Mouse (Mus musculus) liver, embryonic 12.5 days (tissue): Measurements from ENCODE around the gene Anapc11. TPM values are rescaled to one million over a fixed set of nuclear protein-coding genes. Genes with fewer than 3 reads are reported as not detected.

Experiments
- ATAC-seq: fragments of 200-750 bp; cut with Nextera tagmentation; 2 replicates; pipeline ENCODE4 v1.8.0; 2017; ENCODE audit warnings: moderate number of reproducible peaks, mild to moderate bottlenecking, moderate library complexity
- H3K27ac ChIP-seq: fragments of 300-500 bp; sonication (generic); 2 replicates; pipeline ENCODE4 v1.5.1; 2016; ENCODE audit warnings: mild to moderate bottlenecking
- H3K27me3 ChIP-seq: fragments of 300-500 bp; sonication (generic); replicated peaks from 2 replicates; pipeline ENCODE4 v1.6.1; 2016; ENCODE audit warnings: mild to moderate bottlenecking, moderate library complexity
- H3K36me3 ChIP-seq: fragments of 300-500 bp; sonication (generic); 2 replicates; pipeline ENCODE4 v1.6.1; 2016; ENCODE audit warnings: mild to moderate bottlenecking, moderate library complexity
- H3K4me1 ChIP-seq: fragments of 300-500 bp; sonication (generic); 2 replicates; pipeline ENCODE4 v1.6.1; 2016
- H3K4me2 ChIP-seq: fragments of 300-500 bp; sonication (generic); 2 replicates; pipeline ENCODE4 v1.6.1; 2016; ENCODE audit warnings: mild to moderate bottlenecking, moderate library complexity
- H3K4me3 ChIP-seq: fragments of 300-500 bp; sonication (generic); 2 replicates; pipeline ENCODE4 v1.5.1; 2016; ENCODE audit warnings: mild to moderate bottlenecking, moderate library complexity
- H3K9ac ChIP-seq: fragments of 300-500 bp; sonication (generic); 2 replicates; pipeline ENCODE4 v1.6.1; 2016; ENCODE audit warnings: mild to moderate bottlenecking, moderate library complexity
- H3K9me3 ChIP-seq: fragments of 300-500 bp; sonication (generic); replicated peaks from 2 replicates; pipeline ENCODE4 v1.6.1; 2016; ENCODE audit warnings: mild to moderate bottlenecking, moderate library complexity
- WGBS: fragments of 180-500 bp; shearing (Covaris S2); methylation state at CpG from one replicate; pipeline ENCODE4 v1.1.7; 2016; ENCODE audit not compliant: insufficient replicate concordance; 5-methylcytosine and 5-hydroxymethylcytosine counted together
- polyA plus RNA-seq: library from polyadenylated mRNA; unstranded; fragments of >200 nt; fragmentation: Nextera tagmentation; extraction: Ambion mirVana; gene quantifications from 2 replicates; pipeline ENCODE4 v1.2.1, GENCODE M21; 2016

Anapc11 gene
- polyA plus RNA-seq, 1 experiment from 2014 or later: 120 TPM

DNA sequence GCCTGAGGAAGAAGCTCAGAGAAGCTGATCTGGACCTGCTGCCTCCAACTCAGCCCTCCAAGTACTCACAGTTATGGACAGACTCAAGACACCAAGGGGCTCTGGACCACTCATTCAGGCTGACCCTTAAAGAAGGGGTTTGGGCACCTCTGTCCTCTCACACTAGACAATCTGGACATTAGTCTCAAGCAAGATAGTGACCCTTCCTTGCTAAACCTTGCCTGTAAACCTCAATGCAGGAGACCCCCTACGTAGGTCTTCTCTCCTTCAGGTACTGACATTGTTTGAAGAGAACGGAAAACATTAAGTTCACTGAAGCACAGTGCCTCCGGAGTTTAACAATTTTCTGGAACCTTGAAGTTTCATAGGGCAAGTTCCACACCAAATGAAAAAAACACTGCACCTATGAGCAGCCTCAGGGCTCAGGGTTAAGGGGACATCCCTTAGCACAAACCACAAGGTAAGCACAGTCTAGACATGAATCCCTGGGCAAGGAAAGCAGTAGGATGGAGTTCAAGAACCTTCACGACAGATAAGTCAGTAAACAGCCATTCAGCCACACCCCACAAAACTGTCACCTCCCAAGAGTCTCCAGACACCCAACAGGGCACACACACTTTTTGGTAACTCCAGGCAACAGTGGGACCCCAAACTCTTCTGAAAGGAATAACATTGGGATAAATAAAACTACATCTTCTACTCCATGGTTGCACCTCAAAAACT, 33.7 kb downstream of the Anapc11 start:
- H3K27ac ChIP-seq: peak overlapping the region; percentile 94
- WGBS: 39% methylated on average over 4 of the region's 4 CpGs
- peaks cover 74% of the 10 kb centered on the region for H3K4me1 ChIP-seq
- peak; percentile 22 for ATAC-seq
- H3K9ac ChIP-seq: peak overlapping the region; percentile 99
- no peaks in the 10 kb centered on the region for H3K9me3 ChIP-seq
- peak overlapping the region; percentile 91 for H3K4me3 ChIP-seq
- peak overlapping the region; percentile 76 for H3K4me2 ChIP-seq
- H3K27me3 ChIP-seq: no peaks in the 10 kb centered on the region
- peaks cover 25% of the 10 kb centered on the region for H3K36me3 ChIP-seq

DNA sequence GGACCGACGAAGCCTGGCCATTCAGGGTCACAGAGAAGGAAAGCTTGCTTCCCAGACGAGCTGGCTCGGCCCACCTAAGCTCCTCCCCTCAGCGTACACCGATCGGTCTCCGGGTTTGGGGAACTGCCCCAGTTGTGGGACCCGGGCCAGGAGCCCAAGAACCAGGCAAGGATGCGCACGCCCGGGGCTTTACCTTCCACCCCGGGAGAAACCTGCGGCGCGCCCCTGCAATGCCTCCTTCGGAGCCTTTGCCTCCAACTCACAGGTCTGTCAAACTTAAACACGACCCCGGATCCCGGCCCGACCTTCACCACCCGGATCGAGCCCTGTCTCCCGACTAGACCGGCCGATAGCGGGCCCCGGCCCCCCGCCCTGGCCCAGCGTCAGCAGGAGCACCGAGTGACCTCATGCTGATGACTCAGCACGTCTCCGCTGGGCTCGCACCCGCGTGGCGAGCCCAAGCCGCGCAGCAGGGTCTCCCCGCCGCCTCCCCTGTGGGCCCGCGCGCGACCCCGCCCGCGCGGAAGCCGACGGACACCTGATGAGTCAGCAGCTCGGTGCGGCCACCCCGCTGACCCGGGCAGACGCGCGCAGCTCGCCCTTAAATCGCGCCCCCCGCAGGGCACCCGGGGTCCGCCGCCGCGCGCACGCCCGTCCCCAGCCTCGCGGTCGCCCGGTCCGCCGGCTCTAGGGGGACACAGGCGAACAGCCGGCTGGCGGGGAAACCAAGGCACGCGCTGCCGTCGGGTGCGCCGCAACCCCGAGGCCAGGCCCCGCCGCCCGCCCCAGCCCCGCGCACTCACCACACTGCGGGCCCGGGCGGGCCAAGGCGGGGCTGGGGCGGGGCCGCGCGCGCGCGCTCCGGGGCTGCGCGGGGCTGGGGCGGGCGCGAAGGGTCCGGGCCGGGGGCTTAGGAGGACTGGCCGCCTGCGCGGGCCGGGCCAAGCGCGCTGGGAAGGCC, 34.6 kb downstream of the Anapc11 start:
- Histone ChIP-seq H3K36me3 (peaks cover 15% of the 10 kb centered on the region), H3K27ac (peak overlapping the region; percentile 94), H3K9me3 (no peaks in the 10 kb centered on the region), H3K4me1 (peaks cover 70% of the 10 kb centered on the region), H3K4me3 (peak overlapping the region; percentile 91), H3K4me2 (peak overlapping the region; percentile 76), H3K9ac (peak overlapping the region; percentile 99), H3K27me3 (no peaks in the 10 kb centered on the region)
- WGBS: under 1% methylated on average over 116 of the region's 116 CpGs
- ATAC-seq: peak; percentile 78

DNA sequence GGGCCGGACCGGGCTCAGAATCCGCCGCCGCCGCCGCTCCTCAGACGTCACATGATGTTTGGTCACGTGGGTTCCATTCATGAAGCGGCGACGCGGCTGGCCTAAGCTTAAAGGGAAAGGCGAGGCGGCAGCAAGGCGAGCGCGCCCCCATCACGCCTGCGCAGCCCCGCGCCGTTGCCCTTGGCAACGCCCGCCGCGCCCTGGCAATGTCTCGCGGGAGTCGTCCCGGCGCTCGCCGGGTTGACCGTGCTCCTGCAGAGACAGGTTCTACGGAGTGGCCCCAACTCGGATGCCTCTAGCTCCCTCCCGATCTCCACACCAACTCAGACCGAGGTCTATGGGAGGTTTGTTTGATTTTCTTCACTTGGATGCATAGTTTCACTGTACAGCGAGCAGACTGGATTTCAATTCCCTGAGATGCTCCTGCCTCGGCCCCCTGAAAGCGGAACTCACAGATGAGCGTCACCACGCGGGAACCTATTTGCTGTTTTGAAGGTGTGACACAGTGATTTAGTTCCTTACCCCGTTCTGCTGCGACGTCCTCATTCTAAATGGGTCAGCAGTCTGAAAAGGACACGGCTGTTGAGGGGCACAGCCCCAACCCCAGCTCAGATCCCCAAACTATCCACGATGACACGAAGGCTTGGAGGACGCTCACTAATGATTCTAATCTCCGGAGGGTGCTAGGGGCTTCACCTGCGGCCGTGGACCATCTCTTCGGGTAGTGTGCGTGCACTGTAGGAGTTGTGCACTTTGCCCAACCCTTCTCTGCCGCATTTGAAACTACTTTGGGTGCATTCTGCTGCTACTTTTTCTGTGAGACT, 35.5 kb downstream of the Anapc11 start, which contains the start of gene Mafg:
Gene Mafg, minus strand, starts transcription at position 81 of the 824 bp plus-strand sequence.
- Histone ChIP-seq H3K4me1 (peaks cover 63% of the 10 kb centered on the region), H3K27me3 (no peaks in the 10 kb centered on the region), H3K9me3 (no peaks in the 10 kb centered on the region), H3K36me3 (peaks cover 9% of the 10 kb centered on the region), H3K4me2 (peak within 1 kb of the TSS; percentile 76), H3K27ac (peak within 1 kb of the TSS; percentile 94), H3K9ac (peak within 1 kb of the TSS; percentile 99), H3K4me3 (peak within 1 kb of the TSS; percentile 91)
- ATAC-seq: peak; percentile 79
- WGBS: 8% methylated on average over 58 of the region's 58 CpGs

DNA sequence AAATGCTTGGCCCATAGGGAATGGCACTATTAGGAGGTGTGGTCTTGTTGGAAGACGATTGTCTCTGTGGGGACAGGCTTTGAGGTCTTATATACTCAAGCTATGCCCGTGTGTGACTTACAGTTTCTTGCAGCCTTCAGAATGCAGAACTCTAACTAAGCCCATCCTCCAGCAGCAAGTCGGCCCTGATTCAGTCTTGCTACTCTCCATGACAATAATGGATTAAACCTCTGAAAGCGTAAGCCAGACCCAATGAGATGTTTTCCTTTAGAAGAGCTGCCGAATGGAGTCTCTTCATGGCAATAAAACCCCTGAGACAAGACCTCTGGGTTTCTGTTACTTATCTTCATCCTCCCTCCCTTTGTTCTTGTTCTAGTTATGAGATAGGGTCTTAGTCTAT, 36.6 kb downstream of the Anapc11 start:
- Histone ChIP-seq H3K4me1 (peaks cover 52% of the 10 kb centered on the region), H3K36me3 (no peaks in the 10 kb centered on the region), H3K4me2 (peak overlapping the region; percentile 76), H3K4me3 (peak overlapping the region; percentile 91), H3K9ac (peak overlapping the region; percentile 99; the same call in 1 of the 2 replicates), H3K27ac (peak overlapping the region; percentile 94; the same call in 1 of the 2 replicates), H3K9me3 (no peaks in the 10 kb centered on the region), H3K27me3 (no peaks in the 10 kb centered on the region)
- ATAC-seq: no peak
- WGBS: 78% methylated on average over 5 of the region's 5 CpGs

DNA sequence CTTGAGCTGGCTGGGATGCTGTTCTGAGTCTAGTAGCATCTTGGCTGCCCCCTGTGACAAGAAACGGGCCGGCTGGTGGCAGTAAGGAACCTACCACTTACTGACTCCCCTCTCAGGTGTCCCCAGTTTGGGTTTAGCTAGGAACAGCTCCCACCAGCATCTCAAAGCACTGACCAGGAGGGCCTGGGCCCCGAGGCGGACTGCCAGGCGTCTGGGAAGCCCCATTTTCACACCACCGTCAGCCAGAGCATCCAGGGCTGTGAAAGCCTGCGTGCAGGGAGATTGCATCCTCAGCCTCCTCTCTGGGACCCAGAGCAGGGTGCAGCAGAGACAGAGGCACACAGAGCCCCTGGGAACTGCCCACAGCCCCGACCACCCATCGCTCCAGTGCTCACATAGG, 43.0 kb downstream of the Anapc11 start:
- Histone ChIP-seq H3K4me2 (no peak overlapping the region), H3K9ac (no peak overlapping the region), H3K4me3 (no peak overlapping the region), H3K27me3 (peaks cover 33% of the 10 kb centered on the region), H3K4me1 (peaks cover 28% of the 10 kb centered on the region), H3K27ac (no peak overlapping the region), H3K36me3 (no peaks in the 10 kb centered on the region), H3K9me3 (no peaks in the 10 kb centered on the region)
- ATAC-seq: no peak
- 67% methylated on average over 9 of the region's 9 CpGs for WGBS

DNA sequence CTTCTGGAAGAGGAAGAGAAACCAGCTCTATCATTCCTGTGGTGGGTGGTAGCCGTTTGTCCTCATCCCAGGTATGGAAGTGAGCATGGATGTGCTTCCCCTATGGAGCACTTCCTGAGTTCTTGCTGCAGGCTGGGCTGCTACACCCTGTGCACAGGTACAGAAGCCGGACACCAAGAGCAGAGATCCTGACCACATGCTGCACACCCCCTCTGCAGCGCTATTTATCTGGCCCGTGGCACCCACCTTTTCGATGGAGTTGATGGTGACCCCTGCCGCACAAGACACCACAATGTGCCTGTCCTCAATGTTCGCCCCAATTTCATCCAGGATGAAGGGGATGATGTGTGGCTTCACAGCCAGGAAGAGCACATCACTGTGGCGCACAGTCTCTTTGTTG, 43.6 kb downstream of the Anapc11 start:
- H3K9ac ChIP-seq: no peak overlapping the region
- H3K27ac ChIP-seq: no peak overlapping the region
- no peaks in the 10 kb centered on the region for H3K36me3 ChIP-seq
- H3K4me1 ChIP-seq: peaks cover 25% of the 10 kb centered on the region
- H3K27me3 ChIP-seq: peaks cover 38% of the 10 kb centered on the region
- no peaks in the 10 kb centered on the region for H3K9me3 ChIP-seq
- 78% methylated on average over 8 of the region's 8 CpGs for WGBS
- no peak for ATAC-seq
- H3K4me2 ChIP-seq: no peak overlapping the region
- no peak overlapping the region for H3K4me3 ChIP-seq

DNA sequence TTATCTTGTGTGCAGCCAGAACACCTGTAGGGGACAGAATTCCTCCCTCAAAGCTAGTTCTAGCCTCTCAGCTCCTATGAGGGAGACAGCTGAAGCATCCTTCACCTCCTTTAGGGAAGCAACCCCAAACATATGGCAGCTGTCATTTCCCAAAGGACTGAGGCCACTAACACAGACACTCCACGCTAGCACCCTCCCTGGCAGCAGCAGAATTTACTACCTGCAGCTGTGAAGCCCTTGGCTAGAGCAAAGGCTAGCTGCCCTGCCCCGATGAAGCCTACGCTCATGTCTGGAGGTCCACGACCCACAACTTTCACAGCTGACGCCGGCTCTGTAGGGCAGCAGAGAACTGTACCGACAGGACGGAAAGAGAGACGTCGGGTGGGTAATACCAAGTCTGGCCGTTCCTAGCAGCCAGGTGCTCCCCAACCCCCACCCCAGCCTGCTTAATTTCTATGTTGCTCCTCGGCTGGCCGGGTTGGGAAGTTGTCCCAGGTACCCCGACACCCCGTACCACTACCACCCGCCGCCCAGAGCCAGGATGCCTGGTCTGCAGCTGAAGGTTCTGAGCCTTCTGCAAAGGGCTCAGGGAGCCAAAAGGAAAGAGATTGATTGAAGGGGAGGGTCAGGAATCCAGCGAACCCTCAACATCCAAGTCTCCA, 44.8 kb downstream of the Anapc11 start:
- Histone ChIP-seq H3K4me2 (peak overlapping the region; percentile 96), H3K4me1 (peaks cover 28% of the 10 kb centered on the region), H3K36me3 (no peaks in the 10 kb centered on the region), H3K4me3 (peak overlapping the region; percentile 57), H3K9me3 (no peaks in the 10 kb centered on the region), H3K9ac (peak overlapping the region; percentile 78), H3K27me3 (peaks cover 50% of the 10 kb centered on the region), H3K27ac (peak overlapping the region; percentile 46; the same call in 1 of the 2 replicates)
- ATAC-seq: peak; percentile 64
- 1% methylated on average over 18 of the region's 18 CpGs for WGBS

DNA sequence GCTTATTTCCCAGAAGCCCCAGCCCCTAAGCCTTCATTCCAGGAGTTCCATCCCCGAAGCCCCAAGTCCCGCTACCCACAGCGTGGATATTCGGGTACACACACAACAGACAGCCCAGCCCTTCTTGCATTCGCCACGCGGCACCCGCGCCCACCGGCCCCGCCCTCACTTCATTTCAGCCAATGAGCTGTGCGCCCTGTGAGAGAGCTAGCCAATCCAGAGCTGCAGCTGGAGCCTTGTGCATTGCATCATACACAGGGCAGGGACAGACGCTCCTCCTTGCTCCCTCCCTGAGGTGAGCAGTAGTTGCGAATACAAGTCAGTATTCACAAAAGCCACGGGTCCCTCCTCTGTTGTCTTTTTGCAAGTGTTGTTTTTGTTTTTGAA, 45.4 kb downstream of the Anapc11 start, which contains the start of gene Pycr1:
Gene Pycr1, minus strand, starts transcription at position 169 of the 387 bp plus-strand sequence.
- ATAC-seq: peak; percentile 99
- no peaks in the 10 kb centered on the region for H3K9me3 ChIP-seq
- H3K27me3 ChIP-seq: peaks cover 52% of the 10 kb centered on the region
- peak within 1 kb of the TSS; percentile 57 for H3K4me3 ChIP-seq
- peak within 1 kb of the TSS; percentile 46; the same call in 1 of the 2 replicates for H3K27ac ChIP-seq
- H3K4me1 ChIP-seq: peaks cover 30% of the 10 kb centered on the region
- H3K9ac ChIP-seq: peak within 1 kb of the TSS; percentile 78
- peak within 1 kb of the TSS; percentile 96 for H3K4me2 ChIP-seq
- H3K36me3 ChIP-seq: no peaks in the 10 kb centered on the region
- under 1% methylated on average over 15 of the region's 15 CpGs for WGBS

DNA sequence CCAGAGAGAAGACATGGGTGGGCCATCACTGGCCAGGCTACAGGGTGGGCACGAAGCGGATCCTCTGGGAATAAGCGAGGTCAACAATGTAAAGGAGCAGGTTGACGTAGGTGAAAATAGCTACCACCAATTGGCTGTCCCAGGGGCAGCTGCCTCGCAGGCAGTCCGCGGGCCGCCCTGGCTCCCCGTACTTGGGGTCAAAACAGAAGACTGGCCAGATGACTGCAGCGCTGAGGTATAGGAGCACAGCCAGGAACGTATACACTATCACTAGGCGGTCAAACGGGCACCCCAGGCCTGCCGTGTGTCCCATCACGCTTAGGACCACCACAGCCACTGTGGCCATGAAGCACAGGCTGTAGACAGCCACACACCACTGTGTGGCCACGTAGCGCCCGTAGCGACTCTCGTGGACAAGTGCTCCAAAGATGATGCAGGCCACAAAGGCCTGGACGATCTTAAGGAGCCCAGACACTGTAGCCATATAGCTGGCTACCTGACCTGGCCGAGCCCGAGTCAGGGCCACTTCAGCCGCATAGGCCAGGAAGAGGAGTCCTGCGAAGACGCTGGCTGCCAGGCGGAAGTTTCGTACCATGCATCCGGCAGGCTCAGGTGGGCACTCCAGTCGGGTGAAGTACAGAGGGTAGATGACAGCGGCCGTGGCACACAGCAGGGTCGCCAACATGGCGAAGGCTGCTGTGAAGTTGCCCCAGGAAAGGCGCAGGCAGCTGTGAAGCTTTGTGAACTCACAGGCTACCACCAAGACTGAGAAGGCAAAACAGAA, 49.0 kb downstream of the Anapc11 start:
- WGBS: 72% methylated on average over 35 of the region's 35 CpGs
- H3K9ac ChIP-seq: 0 out of 2 replicates have a peak overlapping the region, but pooled peaks have one; percentile 9
- ATAC-seq: no peak
- H3K27me3 ChIP-seq: peaks cover 51% of the 10 kb centered on the region
- no peaks in the 10 kb centered on the region for H3K9me3 ChIP-seq
- no peak overlapping the region for H3K27ac ChIP-seq
- no peaks in the 10 kb centered on the region for H3K36me3 ChIP-seq
- H3K4me3 ChIP-seq: peak overlapping the region; percentile 38; the same call in 1 of the 2 replicates
- peak overlapping the region; percentile 66 for H3K4me2 ChIP-seq
- peaks cover 30% of the 10 kb centered on the region for H3K4me1 ChIP-seq

DNA sequence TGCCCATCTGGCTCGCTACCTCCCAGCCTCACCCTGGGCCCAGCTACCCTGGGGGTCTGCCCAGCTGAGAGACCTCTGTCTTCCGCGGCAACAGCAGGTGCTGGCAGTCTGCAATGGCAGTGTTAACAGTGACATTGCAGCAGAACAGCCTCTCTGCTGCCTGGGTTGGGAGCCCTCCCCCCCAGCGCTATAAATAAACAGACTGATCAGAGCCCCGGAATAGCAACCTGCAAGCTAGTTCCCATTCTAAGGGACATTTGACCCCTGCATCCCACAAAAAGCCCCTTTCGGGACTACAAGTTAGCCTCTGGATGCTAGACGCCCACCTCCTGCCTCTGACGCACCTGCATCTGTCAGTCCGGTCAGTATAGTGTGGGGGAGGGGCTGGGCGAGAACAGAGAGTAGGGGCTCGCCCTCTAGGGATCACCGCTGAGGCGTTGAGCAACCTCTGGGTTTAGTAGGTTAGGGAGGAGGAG, 49.8 kb downstream of the Anapc11 start, which contains the start of gene Myadml2:
Gene Myadml2, minus strand, starts transcription at position 158 of the 476 bp plus-strand sequence.
- H3K4me3 ChIP-seq: peak within 1 kb of the TSS; percentile 38
- H3K27ac ChIP-seq: no peak within 1 kb of the TSS
- H3K9ac ChIP-seq: peak within 1 kb of the TSS; percentile 48; the same call in 1 of the 2 replicates
- peaks cover 22% of the 10 kb centered on the region for H3K4me1 ChIP-seq
- H3K9me3 ChIP-seq: no peaks in the 10 kb centered on the region
- H3K36me3 ChIP-seq: no peaks in the 10 kb centered on the region
- H3K4me2 ChIP-seq: peak within 1 kb of the TSS; percentile 66
- H3K27me3 ChIP-seq: peaks cover 43% of the 10 kb centered on the region
- no peak for ATAC-seq
- WGBS: 6% methylated on average over 13 of the region's 13 CpGs
